Mouse (Mus musculus): ENCODE results near the gene Tomm40.

Tomm40 gene

DNA sequence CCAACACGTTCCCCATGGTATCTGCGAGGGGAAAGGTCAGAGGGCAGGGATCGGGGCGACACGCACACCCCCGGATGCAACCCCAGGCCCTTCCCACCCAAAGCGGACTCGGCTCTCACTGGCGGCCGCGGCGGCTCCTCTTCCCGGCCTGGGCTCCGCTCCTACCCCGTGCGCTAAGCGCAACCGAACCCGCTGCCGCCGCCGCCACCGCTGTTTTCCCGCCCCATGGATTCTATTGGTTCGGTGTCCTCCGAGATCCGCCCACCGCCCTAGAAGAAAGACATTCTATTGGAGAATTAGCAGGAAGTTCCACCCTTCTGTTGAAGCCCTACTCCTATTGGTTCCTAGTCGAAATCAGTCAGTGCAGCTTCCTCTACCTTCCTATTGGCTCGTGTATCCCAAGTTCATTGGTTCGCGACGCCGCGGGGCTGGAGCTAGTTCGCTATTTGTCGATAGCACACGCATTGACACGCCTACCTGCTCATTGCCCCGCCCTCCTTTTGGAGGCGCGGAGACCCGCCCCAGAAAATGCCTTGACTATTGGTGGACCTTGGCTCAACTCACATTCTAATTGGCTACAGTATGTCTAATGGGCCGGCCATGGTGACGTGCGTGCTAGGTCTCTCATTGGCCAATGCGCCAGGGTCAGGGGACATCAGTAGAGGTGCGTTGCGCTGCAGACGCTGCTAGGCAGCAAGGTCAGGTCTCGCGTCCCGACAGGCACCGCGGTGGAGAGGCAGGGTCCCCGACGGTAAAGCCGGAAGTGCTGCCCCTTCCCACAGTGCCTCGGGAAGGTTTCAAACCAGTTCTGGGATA is at the start of gene Tomm40:
Gene Tomm40, minus strand, starts transcription at position 200 of the 816 bp plus-strand sequence.
- peak; percentile 98 for DNase-seq

GRCm38 (mm10) chr7:19764581-19764980 is 49.3 kb upstream of the Tomm40 start:
- DNase-seq: no peak

DNA sequence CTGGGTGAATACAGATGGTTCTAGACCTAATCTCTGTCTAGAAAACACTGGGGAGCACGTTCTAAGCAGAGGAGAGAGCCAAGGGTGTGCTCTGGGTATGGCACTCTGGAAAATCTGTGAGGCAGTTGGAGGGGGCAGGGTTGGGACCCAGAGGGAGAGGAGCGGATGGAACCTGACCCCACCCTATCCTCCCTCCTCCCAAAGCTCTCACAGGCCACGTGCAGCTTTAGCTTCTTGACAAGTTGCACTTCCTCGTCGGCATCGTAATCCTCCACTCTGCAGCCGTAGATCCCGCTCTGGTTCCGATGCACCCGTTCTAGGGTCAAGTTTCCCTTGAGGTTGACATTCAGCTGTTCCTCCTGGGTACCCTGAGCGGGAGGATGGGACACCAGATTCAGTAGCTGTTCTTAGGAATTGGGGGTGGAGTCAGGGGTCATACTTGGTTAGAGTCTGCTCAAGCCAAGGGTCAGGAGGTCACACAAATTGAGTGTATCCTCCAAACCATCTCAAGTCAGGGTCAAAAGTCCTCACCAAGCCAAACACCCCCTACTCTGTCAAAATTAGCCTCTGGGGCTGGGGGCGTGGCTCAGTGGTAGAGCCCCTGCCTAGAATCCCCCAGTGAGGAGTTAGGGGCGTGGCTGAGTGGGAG is 48.7 kb upstream of the Tomm40 start:
- DNase-seq: no peak

GRCm38 (mm10) chr7:19762283-19762682 is 47.0 kb upstream of the Tomm40 start:
- no peak for DNase-seq

DNA sequence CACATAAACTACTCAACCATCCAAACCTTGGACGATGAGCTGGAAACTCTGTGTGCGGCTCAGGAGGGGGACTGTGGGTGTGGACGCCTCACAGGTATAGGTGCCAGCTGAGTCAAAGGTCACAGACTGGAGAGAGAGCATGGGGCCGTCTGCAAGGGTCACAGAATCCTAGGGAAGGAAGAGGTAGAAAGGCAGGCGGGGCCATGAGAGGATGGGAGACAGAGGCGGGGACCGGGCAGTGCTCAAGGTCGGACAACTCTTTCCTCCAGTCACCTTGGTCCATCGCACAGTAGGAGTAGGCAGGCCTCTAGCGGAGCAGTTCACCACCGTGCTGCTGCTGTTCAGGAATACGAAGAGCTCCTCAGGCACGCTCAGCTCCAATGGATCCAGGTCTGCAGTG is 44.8 kb upstream of the Tomm40 start:
- DNase-seq: no peak

GRCm38 (mm10) chr7:19758623-19759022 is 43.4 kb upstream of the Tomm40 start:
- no peak for DNase-seq

- DNase-seq: peak; percentile 64
These were observed 40.9 kb upstream of the Tomm40 start for GRCm38 (mm10) chr7:19755851-19756786.

DNA sequence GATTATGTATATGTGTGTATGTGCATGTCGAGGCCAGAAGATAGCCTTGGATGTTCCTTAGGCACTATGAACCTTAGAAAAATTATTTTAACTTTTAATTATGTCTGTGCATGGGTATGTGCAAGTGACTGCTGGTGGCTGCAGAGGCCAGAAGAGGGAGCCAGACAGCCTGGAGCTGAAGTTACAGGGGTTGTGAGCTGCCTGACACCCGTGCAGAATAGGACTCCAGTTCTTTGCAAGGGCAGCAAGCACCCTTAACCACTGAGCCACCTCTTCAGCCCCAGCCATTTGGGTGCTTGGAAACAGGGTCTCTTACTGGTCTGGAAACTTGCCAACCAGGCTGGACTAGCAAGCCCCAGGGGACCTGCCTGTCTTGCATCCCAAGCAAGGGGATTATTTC is 39.8 kb upstream of the Tomm40 start:
- DNase-seq: no peak

GRCm38 (mm10) chr7:19754065-19754464 is 38.8 kb upstream of the Tomm40 start:
- no peak for DNase-seq

DNA sequence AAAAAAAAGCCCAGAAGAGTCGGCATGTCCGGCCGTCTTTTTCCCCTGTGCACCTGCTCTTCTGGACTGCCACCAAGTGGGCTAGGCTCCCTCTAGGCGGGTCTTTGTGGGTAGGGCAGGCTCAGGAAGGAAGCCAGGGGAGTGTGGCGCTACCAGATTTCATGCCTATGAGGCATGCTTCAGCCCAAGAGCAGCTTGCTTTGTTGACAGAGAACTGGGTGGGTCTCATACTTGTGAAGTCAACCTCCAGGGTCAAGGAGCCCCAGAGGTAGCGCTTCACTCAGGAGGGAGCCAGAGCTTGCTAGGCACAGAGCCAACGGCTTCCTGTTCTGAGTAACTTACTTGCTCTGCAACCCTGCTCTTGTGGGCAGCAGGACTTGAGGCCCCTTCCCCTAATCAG is 38.3 kb upstream of the Tomm40 start:
- no peak for DNase-seq

DNA sequence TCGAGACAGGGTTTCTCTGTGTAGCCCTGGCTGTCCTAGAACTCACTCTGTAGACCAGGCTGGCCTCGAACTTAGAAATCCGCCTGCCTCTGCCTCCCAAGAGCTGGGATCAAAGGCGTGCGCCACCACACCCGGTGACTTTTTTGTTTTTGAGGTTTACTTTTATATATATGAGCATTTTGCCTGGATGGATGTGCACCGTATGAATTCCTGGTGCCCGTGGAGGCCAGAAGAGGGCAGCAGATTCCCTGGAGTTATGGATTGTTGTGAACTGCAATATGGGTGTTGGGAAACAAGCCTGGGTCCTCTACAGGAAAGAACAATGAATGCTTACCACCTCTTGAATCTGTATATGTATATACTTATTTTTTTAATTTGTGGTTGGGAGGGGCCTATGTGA is 37.4 kb upstream of the Tomm40 start:
- no peak for DNase-seq

DNA sequence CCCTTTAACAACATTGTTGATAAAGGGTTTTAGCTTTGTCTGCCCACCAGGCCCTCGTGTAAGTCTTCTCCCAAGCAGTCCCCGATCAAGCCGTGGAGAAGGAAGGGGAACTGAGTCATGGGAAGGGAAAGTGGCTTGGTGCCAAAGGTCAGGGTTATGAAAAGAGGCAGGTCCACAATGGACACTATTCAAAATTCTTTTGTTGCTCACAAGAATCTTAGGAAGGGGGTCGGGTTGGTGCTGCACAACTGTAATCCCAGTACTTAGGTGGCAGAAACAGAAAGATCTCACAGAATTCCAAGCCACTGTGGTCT is 35.8 kb upstream of the Tomm40 start:
- DNase-seq: no peak

- peak; percentile 89 for DNase-seq
These were observed 35.2 kb upstream of the Tomm40 start, which contains the start of gene Nectin2 for GRCm38 (mm10) chr7:19750217-19751069. Nectin2 (minus strand) TSS chr7:19750483.

DNA sequence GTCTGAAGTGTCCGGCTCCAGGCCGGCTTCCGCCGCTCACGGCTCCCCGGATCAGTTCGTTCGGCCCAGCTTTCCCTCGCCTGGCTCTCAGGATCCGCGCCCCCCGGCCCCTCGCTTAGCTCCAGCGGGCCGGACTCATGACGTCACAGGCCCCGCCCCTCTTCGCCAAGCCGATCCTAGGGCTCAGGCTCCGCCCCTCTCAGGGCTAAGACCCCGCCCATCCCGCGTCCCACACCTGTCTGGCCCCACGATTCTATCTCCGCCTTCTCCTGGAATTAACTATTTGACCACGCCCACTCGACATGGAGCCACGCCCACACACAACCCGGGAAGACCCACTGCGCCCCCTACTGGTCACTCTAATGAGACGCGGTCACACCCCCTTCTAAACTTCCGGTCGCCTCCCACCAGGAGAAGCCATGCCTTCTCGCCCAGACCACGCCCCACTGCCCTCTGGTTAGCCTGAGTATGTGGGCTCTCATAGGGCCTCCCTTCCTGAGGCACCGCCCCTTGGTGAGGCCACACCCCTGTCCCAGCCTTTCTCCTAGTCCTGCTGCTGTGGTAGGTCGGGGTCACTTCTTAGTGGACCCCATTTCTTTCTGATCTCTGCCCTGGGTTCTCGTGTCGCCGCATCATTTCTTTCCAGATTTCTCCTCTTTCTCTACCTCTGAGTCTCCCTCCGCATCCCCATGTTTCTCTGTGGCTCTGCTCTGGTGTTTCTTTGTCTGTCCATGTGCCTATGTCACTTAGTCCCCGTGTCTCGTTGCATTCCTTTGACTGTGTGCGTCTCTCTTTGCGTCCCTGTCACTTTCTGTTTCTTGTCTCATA is 34.4 kb upstream of the Tomm40 start:
- DNase-seq: peak; percentile 99

GRCm38 (mm10) chr7:19748219-19749195 is 33.3 kb upstream of the Tomm40 start:
- DNase-seq: peak; percentile 36

DNA sequence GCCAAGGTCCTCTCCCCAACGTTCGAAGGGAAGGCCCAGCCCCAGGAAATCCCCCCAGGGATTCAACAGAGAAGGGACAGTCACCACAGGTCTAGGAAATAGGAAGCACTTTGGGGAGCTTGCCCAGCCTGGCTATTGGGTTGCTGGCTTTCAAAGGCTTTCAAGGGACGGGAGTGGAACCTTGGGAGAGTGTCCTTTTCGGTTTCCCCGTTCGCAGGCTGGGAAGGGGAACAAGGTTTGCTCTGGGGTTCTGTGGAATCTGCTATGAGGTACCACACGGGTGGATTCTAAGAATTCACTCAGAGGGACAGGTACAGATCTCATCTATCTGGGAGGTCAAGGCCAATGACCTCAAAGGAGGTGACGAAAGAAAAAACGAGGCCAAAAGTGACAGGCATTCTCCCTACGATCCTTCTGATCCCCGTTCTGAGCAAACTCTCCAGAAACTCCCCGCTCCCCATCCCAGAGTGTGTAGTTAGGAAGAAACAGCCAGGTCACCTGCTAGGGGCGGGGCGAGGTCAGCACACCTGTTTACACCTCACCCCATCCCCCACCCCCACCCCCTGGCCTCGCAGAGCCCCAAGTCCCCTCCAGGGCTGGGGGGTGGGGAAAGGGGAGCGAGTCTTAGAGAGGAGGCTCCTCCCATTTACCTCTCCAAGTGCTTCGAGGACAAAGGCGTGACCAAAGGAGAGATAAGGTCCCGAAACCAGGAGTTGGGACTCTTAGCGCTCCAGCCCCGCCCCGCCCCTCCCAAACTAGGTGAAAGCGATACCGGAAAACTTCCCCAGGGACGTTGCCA is 32.4 kb upstream of the Tomm40 start:
- peak; percentile 74 for DNase-seq

DNA sequence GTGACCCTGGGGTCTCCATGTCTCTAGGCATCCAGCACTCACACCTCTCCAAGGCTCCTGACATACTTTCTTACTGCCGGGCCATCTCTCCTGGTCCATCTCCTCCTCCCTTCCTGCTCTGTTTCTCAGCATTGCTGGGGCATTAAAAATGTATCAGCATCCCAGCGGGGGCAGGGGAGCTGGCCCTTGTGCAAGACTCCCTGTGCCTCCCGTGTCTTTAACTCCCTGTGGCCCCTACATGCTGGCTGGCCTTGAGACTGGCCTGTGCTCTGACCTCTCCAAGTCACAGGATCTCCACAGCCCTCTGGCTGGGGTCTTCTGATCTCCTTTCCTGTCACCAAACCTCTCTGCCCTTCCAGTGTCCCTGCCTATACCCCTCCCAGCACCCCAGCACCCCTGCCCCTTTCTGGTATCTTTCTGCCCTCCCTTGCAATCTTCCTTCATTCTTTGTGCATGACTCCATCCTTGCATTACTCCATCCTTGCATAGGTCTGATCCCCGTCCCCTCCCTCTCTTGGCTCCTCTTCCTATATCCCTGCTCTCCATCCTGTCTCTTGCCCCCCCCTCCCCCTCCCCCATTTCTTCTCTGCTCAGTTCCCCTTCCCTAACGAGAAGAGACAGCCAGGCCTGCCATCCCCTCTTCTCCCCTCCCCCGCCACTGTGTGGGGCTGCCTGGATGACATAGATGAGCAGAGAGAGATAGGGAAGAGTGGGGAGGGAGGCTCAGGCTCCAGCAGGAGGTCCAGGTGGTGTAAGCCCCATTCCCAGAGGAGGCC is 31.4 kb upstream of the Tomm40 start:
- DNase-seq: no peak

GRCm38 (mm10) chr7:19745971-19746370 is 30.7 kb upstream of the Tomm40 start:
- no peak for DNase-seq

Data from kidney, adult 18-20 months (tissue).